Mouse (Mus musculus): ENCODE measurements around the gene Vcl. TPM values are rescaled to one million over a fixed set of nuclear protein-coding genes. Genes with fewer than 3 reads are reported as not detected.

Vcl gene
- polyA plus RNA-seq, 1 experiment from 2014 or later: 82.1 TPM

DNA sequence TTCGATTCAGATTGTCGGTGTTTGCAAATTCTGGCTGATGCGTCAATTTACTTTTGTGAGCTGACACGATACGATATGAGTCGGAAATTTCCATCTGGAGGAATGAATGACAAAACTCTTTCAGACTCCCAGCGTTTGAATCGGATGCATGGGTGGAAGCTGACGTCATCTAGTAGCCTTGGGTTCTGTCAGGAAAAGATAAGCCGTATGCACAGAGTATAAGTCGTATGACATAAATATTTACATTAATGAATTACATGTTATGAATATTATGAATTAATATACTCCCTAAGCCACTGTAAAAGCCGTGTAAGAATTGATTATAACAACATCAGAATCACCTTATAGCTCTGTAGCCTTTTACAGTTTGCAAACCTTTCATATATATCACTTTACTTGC is 109.9 kb downstream of the Vcl start:
- ATAC-seq (replicated peaks; ENCODE audit: low FRiP score, low TSS enrichment, low read depth) (no peak), DNase-seq (ENCODE audit: low spot score) (no peak)
- Histone ChIP-seq H3K9ac (ENCODE audit: low read length) (no peak overlapping the region), H3K27me3 (replicated peaks; ENCODE audit: control insufficient read depth, insufficient read depth, low read length) (no peaks in the 10 kb centered on the region), H3K4me3 (ENCODE audit: low read depth, low read length) (no peak overlapping the region), H3K9me3 (ENCODE audit: control insufficient read depth, low read length) (no peaks in the 10 kb centered on the region), H3K27ac (ENCODE audit: low read depth) (no peak overlapping the region), H3K4me2 (ENCODE audit: low read length) (no peak overlapping the region), H3K36me3 (ENCODE audit: control insufficient read depth, insufficient read depth, low read length) (peaks cover 66% of the 10 kb centered on the region), H3K4me1 (replicated peaks; ENCODE audit: control insufficient read depth, insufficient read depth, low read length) (no peaks in the 10 kb centered on the region)
- WGBS: 58% methylated on average over 12 of the region's 12 CpGs

DNA sequence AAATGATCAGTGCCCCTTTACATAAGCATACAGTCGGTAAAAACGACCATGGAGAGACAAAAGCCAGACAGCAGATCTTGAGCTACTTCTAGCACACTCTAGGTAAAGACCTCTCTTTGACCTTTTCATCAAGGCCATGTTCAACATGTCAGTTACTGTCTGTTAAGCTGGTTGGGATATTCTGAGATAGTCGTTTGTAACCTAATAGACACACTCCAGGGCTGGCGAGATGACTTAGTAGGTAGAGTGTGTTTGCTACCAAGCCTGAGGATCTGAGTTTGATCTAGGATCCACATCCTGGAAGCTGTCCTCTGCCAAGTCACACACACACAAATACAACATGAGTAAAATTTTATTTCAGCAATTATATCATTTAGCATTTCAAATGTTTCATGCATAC is 110.4 kb downstream of the Vcl start:
- Histone ChIP-seq H3K27ac (ENCODE audit: low read depth) (no peak overlapping the region), H3K4me3 (ENCODE audit: low read depth, low read length) (no peak overlapping the region), H3K27me3 (replicated peaks; ENCODE audit: control insufficient read depth, insufficient read depth, low read length) (no peaks in the 10 kb centered on the region), H3K4me1 (replicated peaks; ENCODE audit: control insufficient read depth, insufficient read depth, low read length) (no peaks in the 10 kb centered on the region), H3K9ac (ENCODE audit: low read length) (no peak overlapping the region), H3K36me3 (ENCODE audit: control insufficient read depth, insufficient read depth, low read length) (peaks cover 66% of the 10 kb centered on the region), H3K4me2 (ENCODE audit: low read length) (no peak overlapping the region), H3K9me3 (ENCODE audit: control insufficient read depth, low read length) (no peaks in the 10 kb centered on the region)
- ATAC-seq (replicated peaks; ENCODE audit: low FRiP score, low TSS enrichment, low read depth) (no peak), DNase-seq (ENCODE audit: low spot score) (no peak)
- 54% methylated on average over 4 of the region's 4 CpGs for WGBS

DNA sequence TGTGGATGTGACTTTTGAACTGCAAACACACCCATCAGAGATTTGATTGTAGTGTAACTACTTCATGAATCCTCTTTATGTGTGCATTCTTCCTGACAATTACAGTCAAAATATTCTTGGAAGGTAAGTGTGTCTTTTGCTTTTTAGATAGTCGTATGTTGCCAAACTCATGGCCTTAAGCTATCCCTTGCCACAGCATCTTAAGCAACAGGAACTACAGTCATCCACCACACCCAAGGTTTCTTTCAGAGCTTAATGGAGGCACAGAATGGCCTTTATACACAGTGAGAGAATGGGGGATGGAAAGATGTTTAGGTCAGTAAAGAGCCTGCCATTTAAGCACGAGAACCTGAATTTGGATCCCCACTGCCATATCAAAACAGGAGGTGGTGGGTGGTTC is 118.6 kb downstream of the Vcl start:
- DNase-seq (ENCODE audit: low spot score) (no peak), ATAC-seq (replicated peaks; ENCODE audit: low FRiP score, low TSS enrichment, low read depth) (no peak)
- H3K4me1 ChIP-seq (replicated peaks; ENCODE audit: control insufficient read depth, insufficient read depth, low read length): peaks cover 9% of the 10 kb centered on the region
- H3K27ac ChIP-seq (ENCODE audit: low read depth): no peak overlapping the region
- peaks cover 7% of the 10 kb centered on the region; the same call in 1 of the 2 replicates for H3K36me3 ChIP-seq (ENCODE audit: control insufficient read depth, insufficient read depth, low read length)
- H3K4me2 ChIP-seq (ENCODE audit: low read length): no peak overlapping the region
- H3K9me3 ChIP-seq (ENCODE audit: control insufficient read depth, low read length): no peaks in the 10 kb centered on the region
- no peaks in the 10 kb centered on the region for H3K27me3 ChIP-seq (replicated peaks; ENCODE audit: control insufficient read depth, insufficient read depth, low read length)
- 92% methylated on average over 2 of the region's 2 CpGs for WGBS
- H3K4me3 ChIP-seq (ENCODE audit: low read depth, low read length): no peak overlapping the region
- no peak overlapping the region for H3K9ac ChIP-seq (ENCODE audit: low read length)

DNA sequence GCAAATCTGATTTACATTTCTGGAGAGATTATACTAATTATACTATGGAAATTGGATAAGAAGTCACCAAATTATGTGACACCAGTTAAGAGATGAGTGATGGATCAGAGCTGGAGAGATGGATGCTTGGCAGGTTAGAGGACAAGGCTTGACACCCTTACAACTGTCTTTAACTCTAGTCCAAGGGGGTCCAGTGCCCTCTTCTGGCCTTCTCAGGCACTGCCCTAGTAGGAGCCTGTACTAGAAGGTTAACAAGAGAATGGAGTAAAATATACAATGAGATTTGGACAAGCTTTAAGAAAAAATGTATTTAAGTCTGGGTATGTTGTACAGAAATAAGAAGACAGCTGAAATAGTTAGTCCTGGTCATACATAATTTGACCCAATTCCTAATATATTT is 119.7 kb downstream of the Vcl start:
- peaks cover 7% of the 10 kb centered on the region; the same call in 1 of the 2 replicates for H3K36me3 ChIP-seq (ENCODE audit: control insufficient read depth, insufficient read depth, low read length)
- H3K4me1 ChIP-seq (replicated peaks; ENCODE audit: control insufficient read depth, insufficient read depth, low read length): peaks cover 16% of the 10 kb centered on the region
- DNase-seq (ENCODE audit: low spot score) (no peak), ATAC-seq (replicated peaks; ENCODE audit: low FRiP score, low TSS enrichment, low read depth) (no peak)
- no peak overlapping the region for H3K4me3 ChIP-seq (ENCODE audit: low read depth, low read length)
- no peak overlapping the region for H3K4me2 ChIP-seq (ENCODE audit: low read length)
- no peaks in the 10 kb centered on the region for H3K9me3 ChIP-seq (ENCODE audit: control insufficient read depth, low read length)
- no peak overlapping the region for H3K9ac ChIP-seq (ENCODE audit: low read length)
- no peaks in the 10 kb centered on the region for H3K27me3 ChIP-seq (replicated peaks; ENCODE audit: control insufficient read depth, insufficient read depth, low read length)
- no peak overlapping the region for H3K27ac ChIP-seq (ENCODE audit: low read depth)

DNA sequence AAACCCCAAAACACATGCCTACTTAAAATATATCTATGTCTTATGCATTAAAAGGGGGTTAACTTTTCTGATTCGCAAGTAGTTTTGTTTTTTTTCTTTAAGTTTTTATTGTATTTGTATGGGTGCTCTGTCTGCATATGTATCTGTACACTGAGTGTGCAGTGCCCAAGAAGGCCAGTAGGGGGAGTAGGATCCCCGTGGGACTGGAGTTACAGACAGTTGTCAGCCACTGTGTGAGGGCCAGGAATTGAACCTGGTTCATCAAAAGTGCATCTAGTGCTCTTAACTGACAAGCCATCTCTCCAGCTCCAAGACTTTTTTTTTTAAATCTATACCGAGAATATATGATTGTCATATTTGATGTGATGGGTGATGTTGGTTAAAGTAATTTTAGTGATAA is 121.5 kb downstream of the Vcl start:
- 74% methylated on average over 3 of the region's 3 CpGs for WGBS
- no peak overlapping the region for H3K4me3 ChIP-seq (ENCODE audit: low read depth, low read length)
- H3K27me3 ChIP-seq (replicated peaks; ENCODE audit: control insufficient read depth, insufficient read depth, low read length): no peaks in the 10 kb centered on the region
- H3K27ac ChIP-seq (ENCODE audit: low read depth): no peak overlapping the region
- ATAC-seq (replicated peaks; ENCODE audit: low FRiP score, low TSS enrichment, low read depth) (no peak), DNase-seq (ENCODE audit: low spot score) (peak; percentile 65)
- H3K4me1 ChIP-seq (replicated peaks; ENCODE audit: control insufficient read depth, insufficient read depth, low read length): peaks cover 17% of the 10 kb centered on the region
- no peaks in the 10 kb centered on the region for H3K36me3 ChIP-seq (ENCODE audit: control insufficient read depth, insufficient read depth, low read length)
- no peaks in the 10 kb centered on the region for H3K9me3 ChIP-seq (ENCODE audit: control insufficient read depth, low read length)
- 0 out of 2 replicates have a peak overlapping the region, but pooled peaks have one; percentile 91 for H3K4me2 ChIP-seq (ENCODE audit: low read length)
- H3K9ac ChIP-seq (ENCODE audit: low read length): no peak overlapping the region

DNA sequence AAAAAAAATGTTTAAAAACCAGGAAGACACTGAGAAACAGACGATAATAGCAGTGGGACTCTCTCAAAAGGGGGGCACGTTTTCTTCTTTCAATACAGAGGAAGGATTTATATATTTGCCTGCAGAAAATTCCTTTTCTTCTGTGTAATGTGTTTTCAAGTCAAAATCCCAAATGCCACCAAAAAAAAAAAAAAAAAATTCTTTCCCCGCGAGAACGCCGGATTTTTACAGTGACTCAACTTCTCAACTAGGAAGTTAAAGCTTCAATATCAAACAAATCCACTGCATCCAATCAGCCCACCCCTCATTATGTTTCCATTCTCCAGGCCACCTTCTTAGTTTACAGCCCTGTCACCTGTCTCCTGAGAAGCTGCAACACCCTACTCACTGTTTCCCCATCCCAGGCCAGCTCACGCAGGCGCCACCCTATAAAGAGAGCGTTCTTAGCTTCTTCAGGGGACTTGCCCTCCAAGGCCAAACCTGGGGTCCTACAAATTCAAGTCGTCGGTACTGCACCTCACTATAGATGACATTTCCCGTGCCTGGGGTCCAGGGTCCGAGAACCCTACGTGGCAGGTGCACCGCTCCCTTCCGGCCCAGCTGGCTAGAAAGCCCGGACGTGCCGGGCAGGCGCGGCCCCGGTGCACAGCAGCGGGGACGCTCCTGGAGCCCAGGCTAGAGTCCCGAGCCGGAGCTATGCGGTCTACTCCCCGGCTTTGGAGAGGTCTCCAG is 122.3 kb downstream of the Vcl start:
- H3K36me3 ChIP-seq (ENCODE audit: control insufficient read depth, insufficient read depth, low read length): no peaks in the 10 kb centered on the region
- H3K9me3 ChIP-seq (ENCODE audit: control insufficient read depth, low read length): no peaks in the 10 kb centered on the region
- ATAC-seq (replicated peaks; ENCODE audit: low FRiP score, low TSS enrichment, low read depth): no peak
- WGBS: 6% methylated on average over 28 of the region's 28 CpGs
- peak overlapping the region; percentile 87 for H3K4me3 ChIP-seq (ENCODE audit: low read depth, low read length)
- H3K9ac ChIP-seq (ENCODE audit: low read length): peak overlapping the region; percentile 81
- H3K4me2 ChIP-seq (ENCODE audit: low read length): peak overlapping the region; percentile 91
- peaks cover 17% of the 10 kb centered on the region for H3K4me1 ChIP-seq (replicated peaks; ENCODE audit: control insufficient read depth, insufficient read depth, low read length)
- H3K27me3 ChIP-seq (replicated peaks; ENCODE audit: control insufficient read depth, insufficient read depth, low read length): no peaks in the 10 kb centered on the region
- H3K27ac ChIP-seq (ENCODE audit: low read depth): peak overlapping the region; percentile 94
- no peak for DNase-seq (ENCODE audit: low spot score)

DNA sequence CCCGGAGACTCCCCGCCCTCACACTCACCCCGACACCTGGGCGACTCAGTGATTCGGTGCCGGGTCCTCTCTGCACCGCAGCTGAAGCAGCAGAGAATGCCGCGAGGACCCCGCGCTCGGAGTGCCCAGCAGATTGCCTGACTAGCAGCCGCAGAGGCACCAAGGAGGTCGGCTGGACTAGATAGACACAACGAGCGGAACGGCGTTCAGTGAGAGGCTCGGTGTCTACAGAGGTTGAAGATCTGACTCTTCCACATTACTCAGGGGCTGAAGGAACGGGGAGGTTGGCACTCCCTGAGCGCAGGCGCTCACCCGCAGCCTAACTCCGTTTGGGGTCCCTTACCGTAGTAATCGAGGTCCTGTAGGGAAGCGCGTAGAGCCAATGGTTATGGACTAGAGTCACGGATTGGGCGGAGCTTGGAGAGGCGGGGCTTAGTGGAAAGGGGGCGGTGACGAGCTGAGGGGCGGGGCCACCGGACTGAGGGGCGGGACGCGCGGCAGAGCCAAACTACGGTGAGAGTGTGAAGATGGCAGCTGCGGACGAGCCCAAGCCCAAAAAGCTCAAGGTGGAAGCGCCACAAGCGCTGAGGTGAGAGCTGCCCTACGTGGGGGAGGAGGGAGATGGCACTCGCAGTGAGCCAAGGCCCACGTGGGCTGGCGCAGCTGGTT is 123.0 kb downstream of the Vcl start, which contains the start of the genes Ap3m1 and Adk:
Ap3m1 (minus strand) TSS at position 397 of the 669 bp plus-strand sequence.
Adk (plus strand) TSS at position 463 of the 669 bp plus-strand sequence.
- under 1% methylated on average over 48 of the region's 48 CpGs for WGBS
- H3K4me1 ChIP-seq (replicated peaks; ENCODE audit: control insufficient read depth, insufficient read depth, low read length): peaks cover 17% of the 10 kb centered on the region
- peak within 1 kb of the TSS; percentile 87 for H3K4me3 ChIP-seq (ENCODE audit: low read depth, low read length)
- peak within 1 kb of the TSS; percentile 81 for H3K9ac ChIP-seq (ENCODE audit: low read length)
- H3K4me2 ChIP-seq (ENCODE audit: low read length): peak within 1 kb of the TSS; percentile 91
- H3K9me3 ChIP-seq (ENCODE audit: control insufficient read depth, low read length): no peaks in the 10 kb centered on the region
- no peaks in the 10 kb centered on the region for H3K36me3 ChIP-seq (ENCODE audit: control insufficient read depth, insufficient read depth, low read length)
- peak; percentile 99 for DNase-seq (ENCODE audit: low spot score)
- peak; percentile 98 for ATAC-seq (replicated peaks; ENCODE audit: low FRiP score, low TSS enrichment, low read depth)
- H3K27ac ChIP-seq (ENCODE audit: low read depth): peak within 1 kb of the TSS; percentile 94
- H3K27me3 ChIP-seq (replicated peaks; ENCODE audit: control insufficient read depth, insufficient read depth, low read length): no peaks in the 10 kb centered on the region

DNA sequence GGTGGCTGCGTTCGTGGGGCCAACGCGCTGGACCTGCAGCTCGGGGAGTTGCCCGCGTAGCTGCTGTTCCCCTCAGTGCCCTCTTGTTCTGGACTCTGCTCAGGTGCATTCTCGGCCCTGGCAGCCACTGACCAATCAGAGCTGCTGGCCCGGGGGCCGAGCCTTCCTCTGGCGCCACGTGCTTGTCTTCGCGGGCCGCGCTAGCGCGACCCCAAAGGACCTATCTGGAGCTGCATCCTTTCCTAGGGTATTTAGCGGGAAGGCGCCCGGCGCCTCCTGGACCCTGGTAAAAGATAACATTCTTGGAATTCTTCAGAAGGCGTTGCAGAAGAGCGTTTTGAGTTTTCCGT is 123.6 kb downstream of the Vcl start:
- Histone ChIP-seq H3K9ac (ENCODE audit: low read length) (peak overlapping the region; percentile 53), H3K9me3 (ENCODE audit: control insufficient read depth, low read length) (no peaks in the 10 kb centered on the region), H3K4me2 (ENCODE audit: low read length) (peak overlapping the region; percentile 91), H3K4me3 (ENCODE audit: low read depth, low read length) (peak overlapping the region; percentile 87), H3K36me3 (ENCODE audit: control insufficient read depth, insufficient read depth, low read length) (no peaks in the 10 kb centered on the region), H3K4me1 (replicated peaks; ENCODE audit: control insufficient read depth, insufficient read depth, low read length) (peaks cover 17% of the 10 kb centered on the region), H3K27ac (ENCODE audit: low read depth) (peak overlapping the region; percentile 94), H3K27me3 (replicated peaks; ENCODE audit: control insufficient read depth, insufficient read depth, low read length) (no peaks in the 10 kb centered on the region)
- WGBS: 0% methylated on average over 25 of the region's 25 CpGs
- peak; percentile 87 for ATAC-seq (replicated peaks; ENCODE audit: low FRiP score, low TSS enrichment, low read depth)
- no peak for DNase-seq (ENCODE audit: low spot score)
